Mouse (Mus musculus): Measurements from ENCODE around the gene Dgkq.

DNA sequence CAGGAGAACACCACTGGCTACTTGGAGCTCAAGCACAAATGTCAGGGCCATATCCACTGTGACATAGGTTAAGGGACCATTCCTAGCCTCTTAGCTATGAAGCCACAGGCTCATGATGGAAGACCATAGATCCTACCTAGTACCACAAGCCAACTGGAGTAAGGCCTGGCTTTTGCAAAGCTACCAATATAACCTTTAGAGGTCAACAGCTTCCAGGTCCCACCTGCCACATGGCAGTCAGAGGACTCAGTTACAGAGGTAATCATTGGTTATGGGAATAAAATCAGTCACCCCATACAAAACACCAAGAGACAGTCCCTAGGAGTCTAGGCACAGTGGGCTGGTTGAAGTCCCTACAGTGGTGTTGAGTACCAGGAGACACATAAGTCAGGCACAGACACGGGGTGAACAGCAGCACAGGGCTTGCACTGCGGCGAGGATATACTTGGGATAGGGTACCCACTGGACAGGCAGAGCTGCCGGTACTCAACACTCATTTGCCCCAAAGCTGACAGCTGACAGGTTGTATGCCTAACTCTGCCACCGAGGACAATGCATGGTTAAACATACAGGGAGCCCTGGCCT is 18.2 kb downstream of the Dgkq start:
- TF ChIP-seq CTCF (IDR thresholded peaks at IDR 0.05; ENCODE audit: low read depth, low read length) (no peak), GATA1 (IDR thresholded peaks at IDR 0.05; ENCODE audit: borderline replicate concordance, low read length) (no peak), TAL1 (conservative IDR thresholded peaks at IDR 0.05; ENCODE audit: low read depth, low read length) (no peak), GATA2 (IDR thresholded peaks at IDR 0.05; ENCODE audit: borderline replicate concordance, low read depth, low read length) (no peak)
